ENCODE assay signal across 17 mouse cellular contexts in genomic region chr11:98481231-98481630, GRCm38 (mm10).
"Had no signal": no experiment of that assay in that cellular context is flagged by ENCODE, and none has a peak within 500 bp of the region (broad histone marks: within the 10 kb centered on the region; RNA-seq: fewer than 3 reads in every experiment).

No protein-coding gene starts in this region.

- DNase-seq: kidney, adult 9 months; liver, embryonic 13.5 days; liver, postnatal 0 days; lung, postnatal 14 days; midbrain, embryonic 14.5 days; retina, postnatal 1 day; right cerebral cortex, postnatal 4 days; spleen, adult 18-20 months; thymus, adult 18-20 months; thymus, postnatal 14 days had no signal

- H3K36me3 ChIP-seq: limb, embryonic 15.5 days; liver, embryonic 13.5 days; lung, embryonic 15.5 days; neural tube, embryonic 12.5 days had no signal

- H3K9me3 ChIP-seq: limb, embryonic 15.5 days; liver, embryonic 13.5 days; lung, embryonic 15.5 days; neural tube, embryonic 12.5 days had no signal

- H3K4me1 ChIP-seq: limb, embryonic 15.5 days; liver, embryonic 13.5 days; lung, embryonic 15.5 days; neural tube, embryonic 12.5 days had no signal

- H3K4me3 ChIP-seq: left cerebral cortex, adult 2 months; limb, embryonic 15.5 days; liver, embryonic 13.5 days; lung, embryonic 15.5 days; neural tube, embryonic 12.5 days had no signal

- H3K27ac ChIP-seq: kidney, postnatal 0 days; left cerebral cortex, adult 2 months; limb, embryonic 15.5 days; liver, embryonic 13.5 days; lung, embryonic 15.5 days; macrophage; neural tube, embryonic 12.5 days had no signal

- ATAC-seq: intestine, postnatal 0 days; liver, postnatal 0 days had no signal

- H3K27me3 ChIP-seq: limb, embryonic 15.5 days; liver, embryonic 13.5 days; lung, embryonic 15.5 days; neural tube, embryonic 12.5 days had no signal
